Mouse (Mus musculus): Measurements from ENCODE around the gene Cep112.

Cep112 gene

GRCm38 (mm10) chr11:108606036-108606435 lies 181.0 kb downstream of the Cep112 start:
- peak; percentile 4 to 8 for DNase-seq

GRCm38 (mm10) chr11:108606836-108607235 lies 181.8 kb downstream of the Cep112 start:
- no peak for DNase-seq

- no peak for DNase-seq
These were observed 195.8 kb downstream of the Cep112 start for GRCm38 (mm10) chr11:108620628-108621433.

GRCm38 (mm10) chr11:108621434-108621901 lies 196.5 kb downstream of the Cep112 start:
- DNase-seq, result no peak

GRCm38 (mm10) chr11:108625546-108626232 lies 200.7 kb downstream of the Cep112 start:
- DNase-seq, result peak in 1 of 2 experiments; percentile 12

GRCm38 (mm10) chr11:108637780-108638179 lies 212.8 kb downstream of the Cep112 start:
- DNase-seq, result no peak

- DNase-seq, result no peak
These were observed 230.6 kb downstream of the Cep112 start for GRCm38 (mm10) chr11:108655574-108655973.

- DNase-seq, result no peak
These were observed 257.0 kb downstream of the Cep112 start for GRCm38 (mm10) chr11:108682014-108682413.

GRCm38 (mm10) chr11:108696563-108696962 lies 271.6 kb downstream of the Cep112 start:
- DNase-seq, result no peak

- DNase-seq, result peak; percentile 77 to 82
These were observed 327.3 kb downstream of the Cep112 start for GRCm38 (mm10) chr11:108752301-108752700.

- DNase-seq, result no peak
These were observed 327.8 kb downstream of the Cep112 start for GRCm38 (mm10) chr11:108752765-108753164.

- DNase-seq, result no peak
These were observed 328.6 kb downstream of the Cep112 start for GRCm38 (mm10) chr11:108753361-108754240.

GRCm38 (mm10) chr11:108757211-108757610 lies 332.2 kb downstream of the Cep112 start:
- no peak for DNase-seq

- no peak for DNase-seq
These were observed 332.8 kb downstream of the Cep112 start for GRCm38 (mm10) chr11:108757626-108758430.

GRCm38 (mm10) chr11:108770064-108770463 lies 345.1 kb downstream of the Cep112 start:
- no peak for DNase-seq

GRCm38 (mm10) chr11:108774019-108774670 lies 349.2 kb downstream of the Cep112 start:
- no peak for DNase-seq

- DNase-seq, result no peak
These were observed 352.2 kb downstream of the Cep112 start for GRCm38 (mm10) chr11:108777158-108777557.

- no peak for DNase-seq
These were observed 355.6 kb downstream of the Cep112 start for GRCm38 (mm10) chr11:108780271-108781250.

- DNase-seq, result no peak
These were observed 373.4 kb downstream of the Cep112 start for GRCm38 (mm10) chr11:108798398-108798797.

- no peak for DNase-seq
These were observed 374.7 kb downstream of the Cep112 start for GRCm38 (mm10) chr11:108799695-108800094.
